Mouse (Mus musculus): Measurements from ENCODE around the gene Zfp592.

Zfp592 gene

DNA sequence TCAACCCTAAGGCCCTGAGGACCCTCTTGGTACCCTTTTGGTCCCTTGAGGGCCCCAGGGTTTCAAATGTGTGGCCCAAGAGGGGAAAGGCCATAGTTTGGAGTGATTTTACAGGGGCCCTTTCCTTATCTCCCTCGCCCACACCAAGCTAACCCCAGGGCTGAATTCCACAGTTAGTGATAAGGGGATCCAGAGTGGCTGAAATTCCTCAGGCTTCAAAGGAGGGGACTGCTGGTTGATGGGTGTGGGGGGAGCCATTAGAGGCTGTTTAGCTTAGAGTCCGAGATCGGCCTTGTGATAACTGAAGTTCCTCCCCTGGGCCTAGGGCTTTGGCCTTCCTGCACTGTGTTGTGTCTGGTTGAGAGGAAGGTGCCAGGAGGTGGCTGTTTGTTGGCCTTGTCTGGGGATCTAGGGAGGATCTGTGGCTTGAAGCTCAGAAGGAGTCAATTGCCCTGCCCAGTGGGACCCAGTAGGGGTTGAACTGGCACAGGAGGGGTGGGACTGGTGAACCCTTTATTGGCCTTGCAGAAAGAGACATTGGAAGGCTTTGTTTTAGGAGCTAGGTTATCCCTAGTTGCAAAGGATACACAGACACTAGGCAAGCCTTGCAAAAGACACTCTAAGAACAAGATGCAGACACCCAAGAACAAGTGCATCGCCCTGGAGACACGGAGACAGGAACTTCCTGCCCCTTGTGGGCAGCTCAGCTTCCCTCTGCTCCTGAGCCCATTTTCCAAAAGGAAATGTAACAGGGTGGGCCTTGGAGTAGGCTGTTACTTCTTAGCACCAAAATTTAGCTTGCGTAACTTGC, 64.6 kb downstream of the Zfp592 start:
- no peak for DNase-seq (ENCODE audit: low read depth)

DNA sequence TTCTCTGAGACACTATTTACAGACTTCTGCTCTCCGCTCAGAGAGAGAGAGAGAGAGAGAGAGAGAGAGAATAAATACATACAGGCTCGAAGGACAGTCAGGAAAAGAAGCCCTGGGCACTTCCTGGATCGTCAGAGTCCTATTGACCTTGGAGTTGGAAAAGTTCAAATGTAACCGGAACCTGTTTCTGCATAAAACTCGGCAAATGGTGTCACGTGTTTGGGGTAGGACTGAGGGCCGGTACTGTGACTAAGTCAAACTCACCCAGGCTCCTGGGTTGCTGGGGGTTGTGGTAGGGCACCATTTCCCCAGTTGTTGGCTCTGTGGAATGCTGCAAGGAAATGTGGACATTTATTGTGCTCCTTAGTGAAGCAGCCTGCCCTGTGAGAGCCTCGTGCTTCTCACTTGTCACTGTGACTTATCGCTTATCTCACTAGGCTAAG, 65.3 kb downstream of the Zfp592 start:
- no peak for DNase-seq (ENCODE audit: low read depth)

DNA sequence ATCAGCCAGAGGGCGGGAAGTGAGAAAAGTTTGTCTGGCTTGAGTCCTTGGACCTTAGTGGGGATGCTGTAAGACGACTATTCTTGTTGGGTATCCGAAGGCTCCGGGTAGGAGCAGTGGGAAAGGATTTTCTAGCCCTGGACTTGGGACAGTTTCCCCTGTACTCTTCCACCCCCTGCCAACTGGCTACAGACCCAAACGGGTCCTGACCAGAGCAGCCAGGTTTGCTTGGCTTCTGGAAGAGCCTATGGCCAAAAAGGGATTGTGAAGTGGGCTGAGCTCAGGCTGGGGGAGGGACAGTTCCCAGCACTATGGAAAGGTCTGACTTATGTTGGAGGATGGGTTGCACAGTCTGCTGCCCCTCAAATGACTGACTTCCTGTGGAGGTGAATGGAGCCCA, 65.9 kb downstream of the Zfp592 start:
- DNase-seq (ENCODE audit: low read depth), result no peak

DNA sequence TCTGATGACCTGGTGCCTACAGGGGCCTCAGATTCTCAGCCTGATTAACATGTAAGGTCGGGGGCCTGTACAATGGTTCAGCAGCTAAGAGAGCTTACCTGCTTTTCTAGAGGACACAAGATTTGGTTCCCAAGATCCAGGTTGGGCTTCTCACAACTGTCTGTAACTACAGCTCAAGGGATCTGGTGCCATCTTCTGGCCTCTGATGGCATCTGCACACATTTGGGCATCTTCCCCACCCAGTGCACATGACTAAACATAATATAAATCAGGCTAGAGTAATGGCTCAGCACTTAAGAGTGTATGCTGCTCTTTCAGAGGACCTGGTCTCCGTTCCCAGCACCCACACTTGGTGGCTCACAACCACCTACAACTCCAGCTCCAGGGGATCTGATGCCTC, 67.4 kb downstream of the Zfp592 start:
- peak; percentile 70 for DNase-seq (ENCODE audit: low read depth)

DNA sequence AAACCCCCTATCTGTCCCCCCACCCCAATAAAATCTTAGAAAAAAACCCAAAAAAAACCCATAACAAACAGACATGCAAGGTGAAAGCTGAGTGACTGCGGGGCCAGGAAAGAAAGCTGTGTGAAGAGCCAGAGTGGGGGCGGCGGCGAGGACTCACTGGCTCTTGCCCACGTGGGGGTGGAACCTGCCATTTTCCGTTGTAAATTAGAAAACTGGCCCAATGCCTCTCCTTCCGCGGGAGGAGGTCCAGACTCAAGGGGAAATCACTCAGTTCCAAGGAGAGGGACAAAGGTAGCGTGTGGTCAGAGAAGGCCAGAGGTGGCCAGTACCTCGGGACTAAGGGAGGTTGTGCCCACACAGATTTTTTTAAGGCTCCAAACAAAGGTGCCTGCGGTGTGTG, 68.5 kb downstream of the Zfp592 start:
- no peak for DNase-seq (ENCODE audit: low read depth)

DNA sequence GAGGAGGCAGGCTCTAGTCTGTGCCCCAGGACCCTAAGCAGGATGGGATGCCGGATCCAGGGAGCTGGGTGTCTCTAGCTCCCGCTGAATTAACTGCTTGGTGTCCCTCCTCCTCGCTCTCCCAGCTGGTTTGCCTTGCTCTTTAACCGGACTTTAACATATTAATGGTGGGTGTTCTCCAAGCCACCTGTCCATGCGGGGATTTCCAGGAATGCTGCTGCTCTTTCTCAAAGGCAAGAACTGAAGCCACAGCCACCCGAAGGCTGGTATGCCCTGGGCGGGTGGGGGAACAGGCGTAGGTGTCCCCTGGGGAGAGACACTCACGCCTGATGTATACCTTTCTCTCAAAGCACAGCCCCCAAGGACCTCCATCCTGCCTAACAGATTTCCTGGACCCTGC, 69.9 kb downstream of the Zfp592 start:
- no peak for DNase-seq (ENCODE audit: low read depth)

DNA sequence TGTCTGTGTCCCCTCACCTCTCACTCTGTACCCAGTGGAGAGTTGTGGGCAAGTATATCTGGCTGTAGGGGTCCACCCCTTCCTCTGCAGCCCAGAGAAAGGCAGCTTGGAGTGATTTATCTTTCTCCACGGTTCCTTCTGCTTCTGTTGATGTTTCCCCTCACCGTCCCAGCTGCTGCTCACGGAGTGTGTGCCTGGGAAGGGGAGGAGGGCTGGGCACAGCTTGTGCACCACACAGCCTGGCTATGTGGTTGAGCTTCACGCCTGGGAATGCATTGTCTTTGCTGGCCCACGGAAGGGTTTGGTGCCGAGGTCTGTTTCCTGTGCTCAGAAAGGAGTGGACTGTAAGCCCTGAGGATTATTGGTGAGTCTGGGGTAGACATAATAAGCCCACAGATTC, 73.2 kb downstream of the Zfp592 start:
- no peak for DNase-seq (ENCODE audit: low read depth)

DNA sequence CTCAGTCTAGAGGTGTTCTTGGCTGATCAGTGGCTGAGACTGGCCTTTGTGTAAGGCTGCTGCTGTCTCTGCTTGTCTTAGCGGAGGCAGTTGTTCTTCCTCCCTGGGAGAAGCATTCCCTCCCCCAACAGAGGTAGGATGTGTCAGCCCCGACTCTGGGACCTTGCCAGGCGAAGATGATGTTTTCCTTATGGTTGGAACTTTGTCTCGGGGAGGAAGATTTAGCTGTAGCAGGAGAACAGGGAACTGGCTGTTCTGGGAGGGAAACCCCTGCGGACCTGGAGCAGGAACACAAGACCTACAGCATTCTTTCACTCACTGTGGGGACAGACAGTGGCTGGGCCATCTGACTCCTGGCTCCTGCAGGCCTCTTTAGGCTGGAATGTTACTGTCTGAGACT, 79.0 kb downstream of the Zfp592 start:
- DNase-seq (ENCODE audit: low read depth), result peak; percentile 74

DNA sequence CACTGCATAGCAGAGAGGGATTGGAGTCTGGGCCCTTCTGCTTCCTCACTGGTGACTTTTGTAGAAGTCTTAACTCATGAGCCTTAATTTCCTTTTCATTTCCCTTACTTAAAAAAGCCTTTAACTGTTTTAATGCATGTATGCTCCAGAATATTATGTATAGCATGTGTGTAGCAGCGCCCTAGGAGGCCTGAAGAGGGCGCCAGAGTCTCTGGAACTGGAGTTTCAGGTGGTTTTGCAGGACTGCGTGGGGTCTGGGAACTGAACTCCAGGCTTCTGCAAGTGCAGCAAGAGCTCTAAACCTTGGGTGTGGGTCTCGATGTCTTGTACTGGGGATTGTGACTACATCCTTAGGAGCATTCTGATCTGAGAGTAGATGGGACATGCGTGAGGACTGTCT, 79.8 kb downstream of the Zfp592 start:
- no peak for DNase-seq (ENCODE audit: low read depth)

DNA sequence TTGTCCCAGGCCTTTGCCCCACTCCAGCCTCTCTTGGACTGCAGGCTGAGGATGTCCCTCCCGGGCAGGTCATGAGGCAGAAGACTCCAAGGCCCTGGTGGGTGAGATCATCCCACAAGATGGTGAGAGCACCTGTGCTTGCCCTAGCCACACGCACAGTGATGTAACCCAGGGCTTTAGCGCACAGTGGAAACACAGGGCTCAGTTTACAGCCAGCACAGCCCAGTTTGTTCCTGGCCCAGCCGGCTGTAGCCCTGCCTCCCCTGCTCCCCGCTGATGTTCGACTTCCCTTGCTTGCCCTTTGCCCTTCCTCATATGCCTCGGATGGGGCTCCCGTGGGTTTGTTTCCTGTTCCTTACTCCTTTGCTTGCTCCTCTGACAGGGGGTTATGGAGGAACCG, 81.1 kb downstream of the Zfp592 start:
- DNase-seq (ENCODE audit: low read depth), result no peak

DNA sequence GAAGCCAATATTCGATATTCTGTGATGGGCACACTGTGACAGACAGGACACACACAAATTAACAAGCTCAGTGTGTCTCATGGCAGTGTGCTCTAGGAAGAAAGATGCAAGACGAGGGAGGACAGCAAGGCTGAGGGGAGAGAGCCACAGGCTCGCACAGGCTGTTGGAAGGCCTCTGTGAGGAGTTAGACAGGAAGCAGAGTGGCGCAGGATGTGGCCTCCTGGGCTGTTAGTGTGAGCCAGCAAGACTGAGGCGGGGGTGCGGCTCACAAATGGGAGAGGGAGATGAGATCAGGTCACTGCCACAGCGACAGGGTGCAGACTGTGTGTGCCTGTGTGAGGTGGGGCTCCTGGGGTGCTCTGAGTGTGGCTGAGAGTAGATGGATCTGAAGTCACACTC, 81.8 kb downstream of the Zfp592 start:
- no peak for DNase-seq (ENCODE audit: low read depth)

DNA sequence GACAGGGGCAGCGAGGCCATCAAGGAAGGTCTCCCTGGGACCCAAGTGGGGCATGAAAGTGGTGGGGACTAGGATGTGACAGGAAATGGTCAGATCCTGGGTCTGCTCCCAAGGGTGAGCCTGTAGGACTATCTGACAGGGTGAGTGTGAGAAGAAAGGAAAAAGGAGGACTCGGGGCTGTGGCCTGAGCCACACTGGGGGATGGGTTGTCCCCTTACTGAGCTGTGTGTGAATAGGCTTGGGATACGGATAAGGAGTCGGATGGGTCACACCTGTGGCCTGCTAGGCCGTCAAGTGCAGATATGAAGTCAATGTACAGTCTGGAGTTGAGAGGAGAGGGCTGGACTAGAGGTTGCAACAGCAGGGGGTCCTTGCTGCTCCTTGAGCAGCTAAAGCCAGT, 82.3 kb downstream of the Zfp592 start:
- DNase-seq (ENCODE audit: low read depth), result no peak

DNA sequence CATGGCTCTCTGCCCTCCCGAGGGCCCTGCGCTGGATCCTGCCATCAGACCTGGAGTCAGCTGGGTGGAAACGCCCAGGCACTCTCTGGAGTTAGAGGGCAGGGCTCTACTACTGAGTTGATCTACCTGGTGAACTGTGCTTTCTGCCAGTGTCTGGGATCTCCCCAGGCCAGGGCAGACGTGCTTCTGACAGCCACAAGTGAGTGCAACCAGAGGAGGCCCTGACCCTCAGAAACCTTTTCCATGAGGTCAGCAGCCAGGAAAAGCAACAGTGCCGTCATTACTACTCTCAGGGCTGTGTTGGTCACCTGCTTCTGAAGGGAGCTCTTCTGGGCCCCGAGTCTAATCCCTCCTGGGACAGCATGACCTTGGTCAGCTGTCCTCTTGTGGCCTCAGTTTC, 83.5 kb downstream of the Zfp592 start:
- no peak for DNase-seq (ENCODE audit: low read depth)

DNA sequence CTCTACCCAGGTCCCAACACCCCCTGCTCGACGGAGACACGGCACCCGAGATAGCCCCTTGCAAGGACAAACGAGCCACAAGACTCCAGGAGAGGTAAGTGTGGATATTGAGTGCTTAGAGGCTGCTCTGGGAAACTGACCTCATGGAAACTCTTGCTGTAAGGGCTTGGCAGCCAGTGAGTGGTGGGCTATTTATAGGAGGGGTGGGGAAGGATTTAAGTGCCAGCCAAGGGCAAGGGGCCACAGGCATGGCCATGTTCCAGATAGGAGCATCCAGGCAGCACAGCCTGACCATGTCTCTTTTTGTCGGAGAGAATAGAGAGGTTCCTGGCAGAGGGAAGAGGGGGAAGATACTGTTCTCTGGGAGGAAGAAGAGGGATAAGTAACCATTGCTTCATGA, 85.3 kb downstream of the Zfp592 start:
- no peak for DNase-seq (ENCODE audit: low read depth)

DNA sequence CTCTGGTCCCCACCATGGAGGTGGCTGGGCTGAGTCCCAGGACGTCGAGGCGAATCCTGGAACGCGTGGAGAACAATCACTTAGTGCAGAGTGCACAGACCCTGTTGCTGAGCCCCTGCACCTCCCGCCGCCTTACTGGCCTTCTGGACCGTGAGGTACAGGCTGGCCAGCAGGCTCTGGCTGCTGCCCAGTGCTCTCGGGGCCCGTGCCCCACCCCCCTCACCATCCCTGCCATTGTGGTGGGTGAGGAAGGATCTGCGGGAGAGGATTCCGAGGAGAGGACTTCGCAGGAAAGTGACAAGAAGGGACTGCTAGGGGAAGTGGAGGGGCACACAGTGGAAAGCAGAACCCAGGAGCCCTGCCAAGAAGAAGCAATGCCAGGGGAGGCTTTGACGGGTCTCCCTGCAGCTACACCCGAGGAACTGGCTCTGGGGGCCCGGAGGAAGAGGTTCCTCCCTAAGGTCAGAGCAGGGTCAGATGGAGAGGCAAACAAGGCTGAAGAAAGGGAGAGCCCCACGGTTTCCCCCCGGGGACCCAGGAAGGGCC, 100.0 kb downstream of the Zfp592 start:
- DNase-seq (ENCODE audit: low read depth), result no peak

DNA sequence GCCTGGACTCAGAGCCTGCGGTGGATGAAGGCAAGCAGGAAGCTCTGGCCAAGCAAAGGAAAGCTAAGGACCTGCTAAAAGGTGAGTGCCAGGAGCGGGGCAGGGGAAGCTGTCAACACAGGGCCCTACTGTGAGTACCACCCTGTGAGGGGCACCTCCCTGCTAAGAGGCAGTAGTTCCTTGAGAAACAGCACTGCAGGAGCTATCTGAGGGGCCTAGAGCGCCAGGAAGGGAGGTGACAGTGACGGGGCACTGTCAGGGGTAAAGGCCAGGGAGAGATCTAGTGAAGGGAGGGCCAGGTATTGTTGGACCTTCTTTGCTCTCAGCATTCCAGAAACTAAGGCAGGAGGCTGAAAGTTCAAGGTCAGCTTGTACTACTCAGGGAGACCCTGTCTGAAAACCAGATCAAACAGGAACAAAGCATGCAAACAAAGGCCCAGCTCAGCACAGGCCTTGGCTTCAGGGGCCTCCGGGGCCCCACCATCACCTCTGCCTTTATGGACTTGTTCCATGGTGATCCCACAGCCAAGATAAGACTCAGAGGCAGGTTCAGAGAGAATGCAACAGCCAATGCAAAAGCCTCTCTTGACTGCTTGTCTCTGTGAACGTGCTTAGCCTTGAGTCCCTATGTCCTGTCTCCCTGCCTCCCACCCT, 100.8 kb downstream of the Zfp592 start:
- no peak for DNase-seq (ENCODE audit: low read depth)

Data from NIH3T3 (cell line).